Mouse (Mus musculus) layer of hippocampus, postnatal 25 days (tissue): ENCODE results near the gene Zdhhc11. TPM values are rescaled to one million over a fixed set of nuclear protein-coding genes. Genes with fewer than 3 reads are reported as not detected.

ENCODE experiments used
- microRNA-seq, 2 experiments: library from miRNA; unstranded; fragments of <30 nt; microRNA quantifications; one replicate each; pipeline ENCODE4 v1.2.0; 2021
- total RNA-seq, 2 experiments: library from RNA; stranded (reverse); gene quantifications; 2 replicates each; pipeline ENCODE4 v1.2.3; 2021

Gene Zdhhc11
- total RNA-seq, 2 experiments from 2014 or later = not detected

Small RNAs within 50 kb of the gene (microRNA-seq; reads per million reads assigned to microRNA genes)
- gene Gm25197 = 0 reads per million in 2 experiments

Other genes starting within 250 kb of the Zdhhc11 start
- 1 to 10 TPM; 4.5 to 5.0 TPM for gene Slc12a7, start 230.8 kb upstream of the Zdhhc11 start, total RNA-seq
- gene Nkd2, start 116.2 kb upstream of the Zdhhc11 start, total RNA-seq = 1 to 10 TPM; 5.1 to 8.3 TPM
- gene Trip13, start 26.1 kb upstream of the Zdhhc11 start, total RNA-seq = under 1 TPM; 0.42 to 0.49 TPM
- gene Brd9, start 26.0 kb upstream of the Zdhhc11 start, total RNA-seq = 100 to 1,000 TPM in 1 of 2 experiments, 10 to 100 TPM in 1; 93.1 to 126 TPM
- 100 to 1,000 TPM; 297 to 312 TPM for gene Tppp, start 45.6 kb downstream of the Zdhhc11 start, total RNA-seq
- 1 to 10 TPM; 2.1 to 2.8 TPM for gene Cep72, start 98.4 kb downstream of the Zdhhc11 start, total RNA-seq
- gene Slc9a3, start 157.6 kb downstream of the Zdhhc11 start, total RNA-seq = 1 to 10 TPM; 1.1 to 1.5 TPM
- 10 to 100 TPM; 70.8 to 76.7 TPM for gene Exoc3, start 244.9 kb downstream of the Zdhhc11 start, total RNA-seq